Mouse (Mus musculus) forebrain, embryonic 16.5 days (tissue): ENCODE data around the gene Pla2g15. TPM values are rescaled to one million over a fixed set of nuclear protein-coding genes. Genes with fewer than 3 reads are reported as not detected.

Source experiments
- ATAC-seq: fragments of 200-750 bp; cut with Nextera tagmentation; 2 replicates; pipeline ENCODE4 v1.8.0; 2017; ENCODE audit warnings: mild to moderate bottlenecking, moderate library complexity
- H3K27ac ChIP-seq: fragments of 300-500 bp; sonication (generic); 2 replicates; pipeline ENCODE4 v1.5.1; 2014; ENCODE audit warnings: low read length, control low read depth
- H3K27me3 ChIP-seq: fragments of 300-500 bp; sonication (generic); replicated peaks from 2 replicates; pipeline ENCODE4 v1.6.1; 2014; ENCODE audit warnings: low read length; ENCODE audit not compliant: control insufficient read depth, insufficient read depth
- H3K36me3 ChIP-seq: fragments of 300-500 bp; sonication (generic); 2 replicates; pipeline ENCODE4 v1.6.1; 2014; ENCODE audit not compliant: control insufficient read depth, insufficient read depth
- H3K4me1 ChIP-seq: fragments of 300-500 bp; sonication (generic); replicated peaks from 2 replicates; pipeline ENCODE4 v1.6.1; 2014; ENCODE audit warnings: low read length; ENCODE audit not compliant: control insufficient read depth, insufficient read depth
- H3K4me2 ChIP-seq: fragments of 300-500 bp; sonication (generic); 2 replicates; pipeline ENCODE4 v1.6.1; 2014; ENCODE audit warnings: mild to moderate bottlenecking, low read length, control low read depth
- H3K4me3 ChIP-seq: fragments of 300-500 bp; sonication (generic); replicated peaks from 2 replicates; pipeline ENCODE4 v1.5.1; 2014; ENCODE audit warnings: mild to moderate bottlenecking, low read length, control low read depth
- H3K9ac ChIP-seq: fragments of 300-500 bp; sonication (generic); replicated peaks from 2 replicates; pipeline ENCODE4 v1.6.1; 2014; ENCODE audit warnings: low read depth, low read length, control low read depth
- H3K9me3 ChIP-seq: fragments of 300-500 bp; sonication (generic); 2 replicates; pipeline ENCODE4 v1.6.1; 2016; ENCODE audit warnings: low read length; ENCODE audit not compliant: control insufficient read depth
- WGBS: fragments of 180-500 bp; shearing (Covaris S2); extraction: QIAGEN DNeasy Blood & Tissue Kit; methylation state at CpG from one replicate; pipeline ENCODE4 v1.1.7; 2014; 5-methylcytosine and 5-hydroxymethylcytosine counted together
- polyA plus RNA-seq: library from polyadenylated mRNA; unstranded; fragments of >200 nt; fragmentation: Nextera tagmentation; extraction: Ambion mirVana; gene quantifications from 2 replicates; pipeline ENCODE4 v1.2.1, GENCODE M21; 2015

Gene Pla2g15
- polyA plus RNA-seq, 1 experiment from 2014 or later, result 20.6 TPM

DNA sequence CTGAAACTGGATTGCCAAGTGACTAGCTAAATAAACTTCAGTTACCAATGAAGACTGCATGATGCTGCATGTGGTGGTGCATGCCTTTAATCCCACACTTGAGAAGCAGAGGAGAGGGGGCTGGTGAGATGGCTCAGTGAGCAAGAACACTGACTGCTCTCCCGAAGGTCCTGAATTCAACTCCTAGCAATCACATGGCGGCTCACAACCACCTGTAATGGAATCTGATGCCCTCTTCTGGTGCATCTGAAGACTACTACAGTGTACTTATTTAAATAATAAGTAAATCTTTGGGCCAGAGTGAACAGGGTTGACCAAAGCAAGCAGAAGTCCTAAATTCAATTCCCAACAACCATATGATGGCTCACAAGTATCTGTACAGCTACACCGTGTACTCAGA lies 26.8 kb upstream of the Pla2g15 start:
- no peak overlapping the region for H3K4me3 ChIP-seq
- no peak for ATAC-seq
- H3K4me1 ChIP-seq, result no peaks in the 10 kb centered on the region
- H3K4me2 ChIP-seq, result no peak overlapping the region
- H3K27ac ChIP-seq, result no peak overlapping the region
- no peak overlapping the region for H3K9ac ChIP-seq
- H3K9me3 ChIP-seq, result no peaks in the 10 kb centered on the region
- 84% methylated on average over 3 of the region's 3 CpGs for WGBS
- H3K27me3 ChIP-seq, result no peaks in the 10 kb centered on the region
- 0 out of 2 replicates have a peak, but pooled peaks cover under 1% of the 10 kb centered on the region for H3K36me3 ChIP-seq

DNA sequence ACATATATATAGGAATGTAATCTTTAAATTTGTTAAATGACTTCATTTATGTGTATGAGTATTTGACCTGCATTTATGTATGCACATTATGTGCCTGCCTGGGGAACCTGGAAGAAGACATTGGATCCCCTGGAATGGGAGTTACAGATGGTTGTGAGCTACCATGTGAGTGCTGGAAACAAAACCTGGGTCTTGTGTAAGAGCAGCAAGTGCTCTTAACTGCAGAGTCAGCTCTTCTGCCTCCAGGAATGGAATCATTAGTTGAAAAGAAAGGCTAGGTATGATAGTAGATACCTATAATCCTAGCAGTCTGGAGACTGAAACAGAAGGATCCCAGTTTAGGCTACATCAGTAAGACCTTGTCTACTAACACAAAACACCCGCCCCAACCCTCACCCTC lies 24.1 kb upstream of the Pla2g15 start:
- H3K27ac ChIP-seq, result no peak overlapping the region
- ATAC-seq, result no peak
- H3K9me3 ChIP-seq, result no peaks in the 10 kb centered on the region
- H3K4me1 ChIP-seq, result no peaks in the 10 kb centered on the region
- WGBS, result 85% methylated on average over 1 of the region's 1 CpGs
- H3K9ac ChIP-seq, result no peak overlapping the region
- H3K4me3 ChIP-seq, result no peak overlapping the region
- no peaks in the 10 kb centered on the region for H3K27me3 ChIP-seq
- no peak overlapping the region for H3K4me2 ChIP-seq
- peaks cover 5% of the 10 kb centered on the region; the same call in 1 of the 2 replicates for H3K36me3 ChIP-seq

DNA sequence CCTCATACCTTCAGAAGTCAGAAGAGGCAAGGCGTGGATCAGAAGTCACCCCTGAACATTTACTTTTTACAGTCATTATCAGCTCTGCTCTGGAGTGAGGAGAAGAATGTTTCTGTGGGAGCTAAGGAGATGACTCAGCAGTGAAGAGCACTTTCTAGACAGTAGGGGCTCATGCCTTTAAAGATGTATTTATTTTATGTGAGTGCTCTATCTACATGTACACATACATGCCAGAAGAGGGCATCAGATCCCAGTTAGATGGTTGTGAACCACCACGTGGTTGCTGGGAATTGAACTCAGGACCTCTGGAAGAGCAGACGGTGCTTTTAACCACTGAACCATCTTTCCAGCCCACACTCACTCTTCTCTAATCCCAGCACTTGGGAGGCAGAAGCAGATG lies 23.1 kb upstream of the Pla2g15 start:
- WGBS, result 78% methylated on average over 3 of the region's 3 CpGs
- no peaks in the 10 kb centered on the region for H3K9me3 ChIP-seq
- H3K4me1 ChIP-seq, result no peaks in the 10 kb centered on the region
- no peak overlapping the region for H3K27ac ChIP-seq
- no peak overlapping the region for H3K9ac ChIP-seq
- H3K4me3 ChIP-seq, result no peak overlapping the region
- no peak for ATAC-seq
- no peaks in the 10 kb centered on the region for H3K27me3 ChIP-seq
- no peak overlapping the region for H3K4me2 ChIP-seq
- peaks cover 5% of the 10 kb centered on the region; the same call in 1 of the 2 replicates for H3K36me3 ChIP-seq

DNA sequence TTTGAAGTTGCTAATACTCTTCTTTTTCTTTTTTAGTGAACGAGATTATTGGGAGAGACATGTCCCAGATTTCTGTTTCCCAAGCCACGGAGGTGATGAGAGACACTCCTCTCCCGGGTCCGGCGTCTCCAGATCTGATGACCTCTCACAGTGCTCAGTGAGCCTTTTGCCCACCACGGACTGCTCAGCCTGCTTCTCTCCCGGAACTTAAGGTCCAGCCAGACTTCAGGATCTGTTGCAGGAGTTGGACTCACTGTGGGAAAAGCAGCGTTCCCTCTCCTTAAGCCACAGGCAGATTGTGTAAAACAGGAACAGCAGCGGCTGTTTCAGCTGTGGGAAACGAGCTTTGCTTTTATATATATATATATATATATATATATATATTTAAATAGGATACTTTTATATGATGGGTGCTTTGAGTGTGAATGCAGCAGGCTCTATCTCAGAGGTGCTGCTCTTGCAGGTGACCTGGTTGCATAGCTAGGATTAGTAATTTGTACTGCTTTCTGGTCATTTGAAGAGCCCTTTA lies 22.3 kb upstream of the Pla2g15 start:
- H3K9me3 ChIP-seq, result no peaks in the 10 kb centered on the region
- H3K4me3 ChIP-seq, result no peak overlapping the region
- ATAC-seq, result no peak
- H3K27me3 ChIP-seq, result no peaks in the 10 kb centered on the region
- H3K4me2 ChIP-seq, result no peak overlapping the region
- no peaks in the 10 kb centered on the region for H3K4me1 ChIP-seq
- H3K9ac ChIP-seq, result no peak overlapping the region
- no peak overlapping the region for H3K27ac ChIP-seq
- H3K36me3 ChIP-seq, result peaks cover 5% of the 10 kb centered on the region; the same call in 1 of the 2 replicates
- 90% methylated on average over 10 of the region's 10 CpGs for WGBS

DNA sequence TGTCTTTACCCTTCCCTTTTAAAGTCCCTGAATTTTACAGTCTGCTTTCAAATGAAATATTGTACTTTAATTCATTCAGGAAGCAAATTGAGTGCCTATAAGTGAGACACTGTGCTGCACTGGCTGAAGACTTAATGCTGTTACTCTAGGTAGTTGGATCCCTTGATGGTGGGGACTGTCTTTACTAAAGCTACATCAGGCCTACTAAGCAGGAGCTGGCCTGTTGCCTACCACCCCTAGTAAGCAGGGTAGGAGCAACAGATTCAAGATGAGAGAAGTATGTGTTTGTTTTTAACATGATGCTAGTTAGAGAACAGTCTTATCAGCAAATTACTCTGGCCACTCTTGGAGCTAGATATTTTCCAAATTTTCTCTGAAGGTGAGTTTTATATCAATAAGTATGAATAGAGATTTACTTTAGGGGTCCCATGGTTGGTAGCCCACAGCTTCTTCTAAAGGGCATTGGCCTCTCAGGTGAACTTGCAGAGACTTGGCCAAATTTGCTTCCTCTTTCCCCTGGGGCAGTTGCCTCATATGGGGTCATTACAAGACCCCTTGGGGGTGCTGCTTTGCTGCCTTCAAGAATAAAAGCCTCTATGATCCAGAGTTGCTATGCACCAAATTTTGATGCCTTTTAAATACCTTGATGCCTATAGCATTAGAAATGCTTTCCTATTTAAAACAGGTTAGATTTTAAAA lies 20.8 kb upstream of the Pla2g15 start:
- Histone ChIP-seq H3K9me3 (no peaks in the 10 kb centered on the region), H3K4me3 (no peak overlapping the region), H3K9ac (no peak overlapping the region), H3K4me2 (no peak overlapping the region), H3K27me3 (peaks cover 7% of the 10 kb centered on the region), H3K4me1 (no peaks in the 10 kb centered on the region), H3K27ac (no peak overlapping the region), H3K36me3 (peaks cover 5% of the 10 kb centered on the region; the same call in 1 of the 2 replicates)
- ATAC-seq, result no peak

DNA sequence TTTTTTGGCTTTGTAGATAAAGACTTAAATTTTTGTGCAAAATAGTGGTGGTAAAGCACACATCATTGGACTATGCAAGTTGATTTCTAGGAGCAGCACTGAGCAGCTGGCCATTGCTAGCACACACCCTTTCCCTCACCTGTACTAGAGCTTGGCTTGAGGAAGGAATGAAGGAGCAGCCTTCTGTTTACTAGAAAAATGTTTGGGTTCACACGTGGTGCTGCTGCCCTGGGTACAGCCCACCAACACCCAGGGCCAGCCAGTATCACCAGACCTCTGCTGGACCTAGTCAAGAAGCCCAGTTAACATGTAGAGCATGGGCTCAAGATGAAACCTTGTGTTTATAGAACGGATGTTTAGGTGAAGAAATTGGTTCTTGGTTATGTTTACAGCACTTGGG lies 20.2 kb upstream of the Pla2g15 start:
- H3K36me3 ChIP-seq, result peaks cover 5% of the 10 kb centered on the region; the same call in 1 of the 2 replicates
- no peak overlapping the region for H3K4me3 ChIP-seq

DNA sequence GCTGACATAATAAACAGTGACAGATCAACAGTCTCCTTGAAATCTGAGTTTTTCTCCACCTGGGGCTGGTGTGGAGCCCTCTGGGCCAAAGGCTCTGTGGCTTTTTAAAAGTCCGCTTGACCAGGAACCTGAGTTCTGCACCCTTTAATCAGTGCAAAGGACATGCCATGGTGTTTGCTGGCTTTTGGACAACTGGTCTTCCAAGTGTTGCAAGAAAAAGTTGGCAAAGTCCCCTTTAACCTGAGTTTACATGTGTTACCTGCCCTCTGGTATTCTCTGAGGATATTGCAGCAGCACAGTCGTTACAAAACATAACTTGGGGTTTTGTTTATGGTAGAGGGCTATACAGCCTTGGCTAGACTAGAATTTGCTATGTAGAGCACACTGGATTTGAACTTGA lies 19.7 kb upstream of the Pla2g15 start:
- no peak overlapping the region for H3K4me3 ChIP-seq
- H3K27me3 ChIP-seq, result peaks cover 18% of the 10 kb centered on the region
- H3K4me1 ChIP-seq, result no peaks in the 10 kb centered on the region
- ATAC-seq, result no peak
- WGBS, result 93% methylated on average over 2 of the region's 2 CpGs
- H3K36me3 ChIP-seq, result peaks cover 5% of the 10 kb centered on the region; the same call in 1 of the 2 replicates
- no peaks in the 10 kb centered on the region for H3K9me3 ChIP-seq
- no peak overlapping the region for H3K4me2 ChIP-seq
- H3K27ac ChIP-seq, result no peak overlapping the region
- H3K9ac ChIP-seq, result no peak overlapping the region

More for the DNA sequence above, 20.2 kb upstream of the Pla2g15 start:
- Histone ChIP-seq H3K27ac (no peak overlapping the region), H3K9ac (no peak overlapping the region), H3K9me3 (no peaks in the 10 kb centered on the region), H3K4me1 (no peaks in the 10 kb centered on the region), H3K27me3 (peaks cover 13% of the 10 kb centered on the region), H3K4me2 (no peak overlapping the region)
- ATAC-seq, result no peak
- WGBS, result 92% methylated on average over 2 of the region's 2 CpGs

DNA sequence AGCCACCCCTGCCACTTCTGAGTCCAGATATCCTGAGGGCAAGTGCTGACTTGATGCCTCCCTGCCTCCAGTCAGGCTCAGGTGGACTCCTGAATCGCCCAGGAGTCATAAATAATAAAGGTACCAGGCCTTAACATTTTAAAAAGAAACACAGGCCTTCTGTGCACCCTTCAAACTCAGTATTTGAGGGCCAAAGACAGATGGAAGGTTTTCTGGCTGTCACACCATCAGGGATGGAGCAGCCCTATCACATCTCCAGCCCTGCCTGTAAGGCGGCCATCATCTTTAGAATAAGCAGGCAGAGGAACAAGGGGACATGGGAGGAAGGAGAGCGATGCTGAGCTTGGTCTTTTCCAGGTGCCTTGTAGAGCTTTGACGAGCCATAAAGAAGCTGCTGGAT lies 19.2 kb upstream of the Pla2g15 start:
- H3K27me3 ChIP-seq, result peaks cover 22% of the 10 kb centered on the region
- ATAC-seq, result no peak

DNA sequence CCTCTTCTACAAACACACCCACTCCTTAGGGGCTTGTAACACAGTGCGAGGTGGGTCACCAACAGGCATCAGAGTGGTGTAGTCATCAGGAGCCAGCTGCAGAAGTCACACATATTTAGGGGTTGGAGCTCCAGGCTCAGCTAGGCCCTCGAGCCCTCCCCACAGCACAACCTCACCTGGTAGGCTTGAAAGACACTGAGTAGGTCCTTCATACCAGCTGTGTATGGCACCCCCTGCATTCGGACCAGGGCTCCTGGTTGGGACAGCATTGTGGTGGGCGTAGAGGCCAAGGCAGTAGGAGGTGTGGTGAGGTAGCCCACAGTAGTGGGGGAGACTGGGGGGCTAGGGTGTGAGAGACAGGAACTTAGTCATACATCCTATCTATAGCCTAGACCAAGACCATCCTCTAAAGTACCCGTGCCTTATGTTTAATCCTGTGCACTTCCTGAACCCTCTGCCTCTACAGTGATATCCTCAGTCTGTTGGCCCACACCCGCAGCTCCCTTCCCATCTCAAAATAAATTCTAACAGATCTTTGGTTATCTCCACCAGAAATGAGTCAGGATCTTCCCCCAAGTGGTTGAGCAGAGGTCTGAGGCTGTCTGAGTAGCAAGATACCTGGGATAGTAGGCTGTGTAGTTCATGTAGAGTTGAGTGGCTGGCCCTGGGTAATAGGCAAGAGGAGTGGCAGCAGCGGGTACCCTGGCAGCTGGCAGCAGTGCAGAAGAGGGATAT lies 18.5 kb upstream of the Pla2g15 start:
- H3K9ac ChIP-seq, result no peak overlapping the region
- no peak overlapping the region for H3K4me3 ChIP-seq
- H3K27ac ChIP-seq, result no peak overlapping the region
- WGBS, result 95% methylated on average over 7 of the region's 7 CpGs
- H3K36me3 ChIP-seq, result peaks cover 5% of the 10 kb centered on the region; the same call in 1 of the 2 replicates
- H3K4me1 ChIP-seq, result peaks cover 6% of the 10 kb centered on the region
- no peaks in the 10 kb centered on the region for H3K9me3 ChIP-seq
- H3K27me3 ChIP-seq, result peaks cover 28% of the 10 kb centered on the region
- no peak overlapping the region for H3K4me2 ChIP-seq
- ATAC-seq, result no peak

More for the DNA sequence above, 19.2 kb upstream of the Pla2g15 start:
- H3K4me1 ChIP-seq, result no peaks in the 10 kb centered on the region
- H3K36me3 ChIP-seq, result peaks cover 5% of the 10 kb centered on the region; the same call in 1 of the 2 replicates
- H3K9me3 ChIP-seq, result no peaks in the 10 kb centered on the region
- WGBS, result 95% methylated on average over 4 of the region's 4 CpGs
- no peak overlapping the region for H3K27ac ChIP-seq
- no peak overlapping the region for H3K4me2 ChIP-seq
- H3K4me3 ChIP-seq, result no peak overlapping the region
- H3K9ac ChIP-seq, result no peak overlapping the region
